Mouse (Mus musculus) gastrocnemius, adult 2 months (tissue): ENCODE data around the gene Ttc39a. TPM values are rescaled to one million over a fixed set of nuclear protein-coding genes. Genes with fewer than 3 reads are reported as not detected.
A peak's percentile ranks its signal among the peaks of the same experiment; 100 is the strongest.

Experiments used
- DNase-seq: peaks from one replicate; pipeline ENCODE4 v3.0.0; 2022
- H3K27ac ChIP-seq: fragments of 200-600 bp; 2 replicates; pipeline ENCODE4 v1.8.1; 2022; ENCODE audit warnings: mild to moderate bottlenecking
- H3K4me3 ChIP-seq: fragments of 200-600 bp; 2 replicates; pipeline ENCODE4 v1.8.1; 2022; ENCODE audit warnings: mild to moderate bottlenecking, moderate library complexity
- CTCF ChIP-seq: fragments of 200-600 bp; IDR thresholded peaks from 2 replicates; pipeline ENCODE4 v1.8.1; 2022; ENCODE audit warnings: antibody characterized with exemption, mild to moderate bottlenecking, moderate library complexity
- intact Hi-C: fragments of 180-260 bp; cut with DNase I; formaldehyde crosslinking; loops from one replicate; pipeline ENCODE4 v1.15.1; 2025
- total RNA-seq, 2 experiments: library from RNA; stranded (reverse); gene quantifications; 2 replicates each; pipeline ENCODE4 v1.2.3; 2021

The Ttc39a gene
- total RNA-seq, 2 experiments from 2014 or later = 0.15 TPM; not detected in 1

DNA sequence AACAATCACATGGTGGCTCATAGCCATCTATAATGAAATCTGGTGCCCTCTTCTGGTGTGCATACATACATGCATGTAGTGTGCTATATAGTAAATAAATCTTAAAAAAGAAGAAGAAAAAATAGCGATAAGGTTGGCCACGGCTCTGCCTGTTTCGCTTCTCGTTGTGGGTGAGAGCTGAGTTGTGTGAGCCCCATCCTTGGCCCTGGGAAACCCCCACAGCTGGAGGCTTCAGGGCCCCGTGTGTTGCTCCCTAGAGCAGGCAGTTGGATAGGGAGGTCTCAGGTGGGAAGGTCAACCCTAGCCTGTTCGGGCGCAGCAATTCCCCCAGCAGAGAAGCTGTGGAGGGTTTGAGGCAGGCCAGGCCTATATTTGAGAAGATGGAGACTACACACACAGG lies 23.8 kb downstream of the Ttc39a start:
- TF ChIP-seq CTCF = no peak
- DNase-seq = peak; percentile 9
- Histone ChIP-seq H3K27ac (no peak overlapping the region), H3K4me3 (no peak overlapping the region)
- intact Hi-C loops = no loop called here

DNA sequence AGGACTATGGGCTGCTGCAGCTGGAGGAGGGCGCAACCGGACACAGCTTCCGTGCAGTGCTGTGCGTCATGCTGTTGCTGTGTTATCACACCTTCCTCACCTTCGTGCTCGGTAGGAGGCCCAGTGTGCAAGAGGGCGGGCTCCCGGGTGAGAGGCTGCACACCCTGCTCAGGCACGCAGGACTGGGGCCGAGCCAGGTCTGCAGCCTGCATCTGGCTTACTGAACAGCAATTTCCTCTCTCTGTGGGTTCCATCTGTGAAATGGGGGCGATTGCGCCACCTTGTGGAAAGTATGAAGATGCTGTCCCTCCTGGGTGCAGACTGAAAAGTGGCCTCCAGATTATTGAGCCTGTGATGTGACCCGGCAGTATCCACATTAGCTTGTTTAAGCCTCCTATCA lies 24.4 kb downstream of the Ttc39a start:
- peak; percentile 61 for TF ChIP-seq CTCF
- H3K27ac ChIP-seq = no peak overlapping the region
- no peak overlapping the region for H3K4me3 ChIP-seq
- intact Hi-C loops = no loop called here
- DNase-seq = peak; percentile 60

DNA sequence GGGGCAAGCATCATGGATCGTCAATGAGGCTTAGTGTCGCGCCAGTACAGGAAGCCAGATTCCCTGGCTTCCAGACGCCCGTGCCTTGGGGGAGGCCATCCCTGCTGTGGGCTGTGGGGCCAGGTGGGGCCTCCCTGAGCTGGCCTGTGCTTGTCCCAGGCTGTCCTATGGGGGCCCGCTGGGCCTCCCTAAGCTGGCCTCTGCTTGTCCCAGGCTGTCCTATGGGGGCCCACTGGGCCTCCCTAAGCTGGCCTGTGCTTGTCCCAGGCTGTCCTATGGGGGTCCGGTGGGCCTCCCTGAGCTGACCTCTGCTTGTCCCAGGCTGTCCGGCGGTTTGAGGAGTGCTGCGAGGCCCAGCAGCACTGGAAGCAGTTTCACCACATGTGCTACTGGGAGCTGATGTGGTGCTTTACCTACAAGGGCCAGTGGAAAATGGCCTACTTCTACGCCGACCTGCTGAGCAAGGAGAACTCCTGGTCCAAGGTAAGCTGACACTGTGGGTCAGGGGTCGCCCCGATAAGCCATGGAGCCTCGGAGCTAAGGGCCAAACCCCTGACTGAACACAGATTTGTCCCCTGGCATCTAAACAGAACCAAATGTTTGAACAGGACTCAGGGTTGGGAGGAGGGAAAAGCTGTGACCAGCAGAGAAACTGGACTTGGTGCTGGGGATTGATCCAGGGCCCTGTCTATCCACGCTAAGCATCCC lies 26.4 kb downstream of the Ttc39a start:
- DNase-seq = no peak
- Histone ChIP-seq H3K27ac (peak overlapping the region; percentile 43; the same call in 1 of the 2 replicates), H3K4me3 (no peak overlapping the region)
- TF ChIP-seq CTCF = no peak
- intact Hi-C loops = no loop called here

DNA sequence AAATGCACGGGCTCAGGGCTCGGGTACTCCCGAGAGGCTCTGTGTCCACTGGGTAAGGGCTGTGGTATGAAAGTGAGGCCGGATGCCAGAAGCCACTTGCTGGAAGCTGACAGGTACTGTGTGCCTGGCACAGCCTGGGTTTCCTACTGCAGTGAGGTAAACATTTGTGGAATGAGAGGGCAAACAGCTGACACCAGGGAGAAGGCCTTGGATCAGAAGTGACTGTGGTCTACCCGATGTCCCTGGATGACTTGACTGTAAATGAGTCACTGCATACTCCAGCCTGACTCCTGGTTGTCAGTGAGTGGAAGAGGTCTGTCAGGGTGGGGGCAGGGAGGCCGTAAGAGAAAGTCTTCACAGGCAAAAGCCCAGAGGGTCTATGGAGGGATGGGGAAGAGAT lies 27.2 kb downstream of the Ttc39a start:
- H3K27ac ChIP-seq = peak overlapping the region; percentile 43
- intact Hi-C loops = no loop called here
- DNase-seq = peak; percentile 60
- no peak for TF ChIP-seq CTCF
- no peak overlapping the region for H3K4me3 ChIP-seq

DNA sequence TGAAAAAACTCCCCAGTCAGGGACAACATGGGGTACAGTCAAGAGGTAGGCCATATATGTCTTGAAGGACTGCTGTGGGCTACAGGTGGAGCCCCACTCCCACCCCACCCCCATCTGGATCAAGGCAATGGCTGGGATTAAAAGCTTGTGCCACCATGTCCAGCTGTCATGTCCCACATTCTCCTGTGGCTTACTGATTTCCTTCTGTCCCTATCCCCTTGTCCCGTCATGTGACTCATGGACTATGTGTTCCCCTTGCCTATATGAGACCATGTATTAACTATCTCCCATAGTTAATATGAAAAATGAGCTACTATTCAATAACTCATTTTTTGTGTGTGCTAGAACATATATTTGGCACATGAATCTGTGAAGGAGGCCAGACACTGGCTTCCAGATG lies 27.8 kb downstream of the Ttc39a start:
- H3K27ac ChIP-seq = no peak overlapping the region
- H3K4me3 ChIP-seq = no peak overlapping the region

DNA sequence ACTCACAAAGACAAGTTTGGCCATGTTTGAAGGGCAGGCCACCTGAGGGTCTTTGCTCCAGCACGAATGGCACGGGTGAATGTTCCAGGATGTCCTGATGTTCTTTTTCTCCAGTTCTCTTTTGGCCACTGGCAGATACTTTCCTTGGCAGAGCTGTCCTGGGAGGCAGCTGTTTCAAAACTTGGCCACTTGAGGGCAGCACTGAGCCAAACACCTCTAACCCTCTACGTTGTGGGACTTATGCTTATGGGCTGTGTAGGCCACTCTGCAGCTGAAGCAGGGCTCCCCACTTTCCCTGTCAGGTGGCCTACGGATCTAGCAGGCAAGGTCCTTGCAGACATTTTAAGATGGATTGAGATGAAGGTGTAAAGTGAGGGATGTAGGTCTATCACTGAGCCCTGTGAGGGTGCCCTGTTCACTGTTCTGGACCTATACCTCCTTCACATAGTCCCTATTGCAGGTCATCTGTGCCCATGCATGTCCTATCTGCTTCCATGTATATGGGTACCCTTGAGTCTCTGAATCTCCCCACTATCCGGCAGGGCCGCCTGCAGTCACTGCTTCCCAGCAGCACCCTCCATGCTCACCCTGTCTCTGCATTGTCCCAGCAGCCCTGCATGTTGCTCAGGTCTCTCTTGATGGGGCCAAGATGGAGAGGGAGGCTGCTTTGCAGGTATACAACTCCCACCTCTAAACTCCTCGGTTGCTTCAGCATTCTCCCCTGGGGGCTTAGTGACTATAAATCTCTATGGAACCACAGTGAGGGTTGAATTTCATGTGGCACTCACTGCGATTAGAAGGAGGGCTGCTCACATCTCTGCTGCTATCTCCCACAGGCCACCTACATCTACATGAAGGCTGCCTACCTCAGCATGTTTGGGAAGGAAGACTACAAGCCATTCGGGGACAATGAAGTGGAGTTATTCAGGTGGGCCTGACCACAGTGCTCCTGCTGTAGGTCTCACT lies 31.8 kb downstream of the Ttc39a start:
- H3K27ac ChIP-seq = no peak overlapping the region
- H3K4me3 ChIP-seq = no peak overlapping the region
- intact Hi-C loops = loop anchor here (5.0 kb wide), 2 partner anchors 39 to 289 kb away; no protein-coding TSS in a partner anchor
- DNase-seq = peak; percentile 72
- TF ChIP-seq CTCF = peak; percentile 85

More for the DNA sequence above, 27.8 kb downstream of the Ttc39a start:
- intact Hi-C loops = no loop called here
- no peak for TF ChIP-seq CTCF
- DNase-seq = no peak

DNA sequence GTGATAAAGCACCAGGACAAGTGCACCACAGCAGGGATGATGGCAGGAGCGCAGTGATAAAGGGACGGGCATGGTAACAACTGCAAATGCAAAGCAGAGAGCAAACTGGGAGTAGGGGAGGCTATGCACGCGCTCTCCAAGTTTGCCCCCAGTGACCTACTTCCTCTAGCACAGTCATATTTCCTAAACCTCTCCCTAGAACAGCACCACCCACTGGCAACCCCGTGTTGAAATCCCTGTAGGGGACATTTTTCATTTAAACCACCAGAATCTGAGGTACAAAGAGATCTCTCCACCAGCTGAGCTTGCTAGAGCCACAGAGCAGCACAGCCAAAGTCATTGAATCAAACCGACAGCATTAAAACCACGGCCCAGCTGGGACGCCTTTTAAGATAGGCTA lies 32.7 kb downstream of the Ttc39a start:
- TF ChIP-seq CTCF = no peak
- no peak for DNase-seq
- Histone ChIP-seq H3K4me3 (no peak overlapping the region), H3K27ac (peak overlapping the region; percentile 40; the same call in 1 of the 2 replicates)
- intact Hi-C loops = loop anchor here (5.0 kb wide), 2 partner anchors 38 to 288 kb away; no protein-coding TSS in a partner anchor

DNA sequence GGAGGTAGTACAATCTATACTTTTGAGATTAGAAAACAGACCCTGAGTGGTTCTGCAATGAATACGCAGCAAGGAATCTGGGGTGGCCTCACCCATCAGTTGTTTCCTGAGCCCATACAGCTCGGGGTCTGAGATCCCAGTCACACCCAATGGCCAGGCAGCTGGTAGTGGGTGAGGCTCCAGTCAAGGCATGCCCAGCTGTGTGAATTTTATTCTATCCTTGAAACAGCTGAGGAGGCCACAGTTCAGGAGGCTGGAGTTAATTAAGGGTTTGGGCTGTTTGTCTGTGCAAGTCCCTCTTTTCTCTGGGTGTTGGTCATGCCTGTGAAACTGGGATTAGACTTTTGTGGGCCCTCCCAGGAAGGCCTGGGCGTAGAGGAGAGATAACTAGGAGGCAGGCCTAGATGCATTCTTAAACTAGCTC lies 33.4 kb downstream of the Ttc39a start:
- 0 out of 2 replicates have a peak overlapping the region, but pooled peaks have one; percentile 40 for H3K27ac ChIP-seq
- no peak for TF ChIP-seq CTCF
- H3K4me3 ChIP-seq = no peak overlapping the region
- intact Hi-C loops = loop anchor here (5.0 kb wide), 2 partner anchors 37 to 287 kb away; no protein-coding TSS in a partner anchor
- no peak for DNase-seq

DNA sequence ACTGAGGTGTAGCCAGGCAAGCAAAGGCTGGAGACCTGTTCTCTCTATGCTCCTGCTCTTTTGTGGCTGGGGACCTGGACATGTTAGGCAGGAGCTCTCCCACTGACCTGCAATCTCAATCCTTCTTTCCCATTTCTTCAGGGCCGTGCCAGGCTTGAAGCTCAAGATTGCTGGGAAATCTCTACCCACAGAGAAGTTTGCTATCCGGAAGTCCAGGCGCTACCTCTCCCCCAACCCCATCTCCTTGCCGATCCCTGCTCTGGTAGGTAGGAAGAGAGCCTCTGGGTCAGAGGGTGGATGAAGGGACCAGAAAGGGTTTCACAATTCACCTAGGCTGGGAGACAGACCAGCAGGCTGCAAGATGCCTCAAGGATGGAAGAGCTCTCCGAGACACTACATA lies 34.0 kb downstream of the Ttc39a start:
- DNase-seq = no peak
- Histone ChIP-seq H3K27ac (0 out of 2 replicates have a peak overlapping the region, but pooled peaks have one; percentile 5), H3K4me3 (no peak overlapping the region)
- intact Hi-C loops = no loop called here
- TF ChIP-seq CTCF = no peak

DNA sequence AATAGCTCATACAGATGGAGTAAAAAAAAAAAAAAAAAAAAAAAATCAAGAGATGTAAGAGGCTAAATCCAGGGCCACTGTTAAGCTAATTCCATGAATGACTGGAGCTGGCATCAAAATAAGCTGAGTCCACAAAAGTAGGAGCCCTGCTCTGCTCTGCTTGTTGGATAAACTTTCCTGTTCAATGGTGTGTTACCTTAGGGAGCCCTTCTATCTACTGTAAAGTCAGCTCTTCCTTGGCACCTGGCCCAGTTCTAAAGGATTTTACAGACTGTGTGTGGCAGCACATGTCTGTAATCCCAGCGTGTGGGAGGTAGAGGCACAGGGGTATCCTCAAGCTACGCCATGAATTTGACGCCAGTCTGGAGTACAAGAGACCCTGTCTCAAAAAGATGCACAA lies 34.6 kb downstream of the Ttc39a start:
- Histone ChIP-seq H3K4me3 (no peak overlapping the region), H3K27ac (no peak overlapping the region)
- intact Hi-C loops = no loop called here
- no peak for TF ChIP-seq CTCF
- no peak for DNase-seq

DNA sequence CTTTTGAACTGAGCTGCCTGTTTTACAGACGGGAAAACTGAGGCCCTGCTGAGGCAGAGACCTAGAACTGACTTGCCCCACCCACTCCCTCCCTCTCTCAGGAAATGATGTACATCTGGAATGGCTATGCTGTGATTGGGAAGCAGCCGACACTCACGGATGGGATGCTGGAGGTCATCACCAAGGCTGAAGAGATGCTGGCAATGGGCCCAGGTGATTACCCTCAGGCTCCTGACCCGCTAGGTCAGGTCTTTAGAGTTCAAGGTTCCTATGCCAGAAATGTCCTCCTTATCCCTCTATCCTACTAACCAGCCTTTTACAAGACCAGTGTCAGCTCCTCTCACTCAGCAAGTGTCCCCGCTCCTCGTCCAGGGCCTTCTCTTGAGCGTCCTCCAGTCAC lies 35.7 kb downstream of the Ttc39a start:
- Histone ChIP-seq H3K27ac (peak overlapping the region; percentile 29), H3K4me3 (no peak overlapping the region)
- intact Hi-C loops = no loop called here
- DNase-seq = no peak
- no peak for TF ChIP-seq CTCF

DNA sequence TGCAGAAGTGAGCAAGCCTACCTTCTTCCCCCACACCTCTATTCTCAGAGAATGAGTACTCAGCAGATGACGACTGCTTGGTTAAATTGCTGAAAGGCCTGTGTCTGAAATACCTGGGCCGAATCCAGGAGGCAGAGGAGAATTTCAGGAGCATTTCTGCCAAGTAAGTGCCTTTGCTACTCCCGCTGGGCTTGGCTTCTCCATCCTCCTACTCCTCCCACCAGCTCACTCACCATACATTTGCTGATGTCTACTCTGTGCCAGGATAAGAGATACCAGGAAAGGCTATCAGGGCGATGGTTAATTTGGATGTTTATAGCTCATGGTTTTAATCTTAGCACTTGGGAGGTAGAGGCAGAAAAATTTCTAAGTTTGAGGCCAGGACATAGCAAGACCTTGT lies 36.2 kb downstream of the Ttc39a start:
- no peak for DNase-seq
- no peak overlapping the region for H3K4me3 ChIP-seq
- no peak for TF ChIP-seq CTCF
- H3K27ac ChIP-seq = peak overlapping the region; percentile 29
- intact Hi-C loops = no loop called here

DNA sequence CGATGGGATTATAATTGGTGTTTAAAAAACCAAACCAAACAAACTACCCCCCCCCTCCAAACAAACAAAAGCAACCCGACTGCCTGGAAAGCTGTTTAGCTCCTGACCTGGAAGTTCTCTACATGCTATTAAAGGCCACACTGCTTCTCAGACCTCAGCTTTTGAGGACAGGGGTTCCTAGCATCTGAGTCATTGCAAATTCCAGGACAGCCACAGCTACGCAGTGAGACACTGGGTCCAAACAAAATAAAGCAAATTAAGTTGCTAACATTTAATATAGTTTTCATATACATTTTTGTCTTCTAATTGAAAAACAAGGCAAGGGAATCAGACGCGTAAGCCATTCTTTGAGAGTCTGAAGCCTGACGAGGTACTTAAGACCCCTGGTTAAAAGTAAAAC lies 38.0 kb downstream of the Ttc39a start:
- H3K27ac ChIP-seq = no peak overlapping the region
- intact Hi-C loops = no loop called here

More for the DNA sequence above, 38.0 kb downstream of the Ttc39a start:
- H3K4me3 ChIP-seq = no peak overlapping the region
- TF ChIP-seq CTCF = no peak
- no peak for DNase-seq
